Mouse (Mus musculus) MEL (cell line): ENCODE measurements around the gene Snapin.

Experiments
- CTCF ChIP-seq, 3 experiments: IDR thresholded peaks in 2 of 3; conservative IDR thresholded peaks in 1 of 3; 2 replicates each; pipeline ENCODE4 v1.5.1; 2011 to 2012; ENCODE audit warnings: low read length in 3 of 3, low read depth in 2 of 3, mild to moderate bottlenecking in 2 of 3, improper control_type of control experiment in 1 of 3, inconsistent platforms in 1 of 3, mixed read lengths in 1 of 3, moderate library complexity in 1 of 3; ENCODE audit not compliant: control insufficient read depth in 1 of 3, insufficient read depth in 1 of 3, poor library complexity in 1 of 3, severe bottlenecking in 1 of 3
- GATA1 ChIP-seq: IDR thresholded peaks from 2 replicates; pipeline ENCODE4 v1.6.1; 2011; ENCODE audit warnings: low read depth, low read length, improper control_type of control experiment

GRCm38 (mm10) chr3:90466311-90466766 is 24.5 kb downstream of the Snapin start:
- peak in 1 of 3 experiments; percentile 43; a peak in 3 of 6 replicates for TF ChIP-seq CTCF (IDR thresholded peaks at IDR 0.05 in 2 of 3, conservative IDR thresholded peaks at IDR 0.05 in 1 of 3; ENCODE audit: control insufficient read depth in 1 of 3, insufficient read depth in 1 of 3, low read depth in 2 of 3, low read length in 3 of 3, poor library complexity in 1 of 3, severe bottlenecking in 1 of 3)
- no peak for TF ChIP-seq GATA1
